Mouse (Mus musculus) heart, adult 9 months (tissue): Measurements from ENCODE around the gene Nqo2.
A peak's percentile ranks its signal among the peaks of the same experiment; 100 is the strongest.
"Not testable (repeated sequence)": the region's sequence is repeated elsewhere in the genome, so short reads cannot be mapped to it uniquely, and the experiment has no call there.

Source experiments
- DNase-seq, 2 experiments: peaks; one replicate each; pipeline ENCODE4 v3.0.0; 2022; ENCODE audit warnings: low spot score in 2 of 2

The Nqo2 gene

DNA sequence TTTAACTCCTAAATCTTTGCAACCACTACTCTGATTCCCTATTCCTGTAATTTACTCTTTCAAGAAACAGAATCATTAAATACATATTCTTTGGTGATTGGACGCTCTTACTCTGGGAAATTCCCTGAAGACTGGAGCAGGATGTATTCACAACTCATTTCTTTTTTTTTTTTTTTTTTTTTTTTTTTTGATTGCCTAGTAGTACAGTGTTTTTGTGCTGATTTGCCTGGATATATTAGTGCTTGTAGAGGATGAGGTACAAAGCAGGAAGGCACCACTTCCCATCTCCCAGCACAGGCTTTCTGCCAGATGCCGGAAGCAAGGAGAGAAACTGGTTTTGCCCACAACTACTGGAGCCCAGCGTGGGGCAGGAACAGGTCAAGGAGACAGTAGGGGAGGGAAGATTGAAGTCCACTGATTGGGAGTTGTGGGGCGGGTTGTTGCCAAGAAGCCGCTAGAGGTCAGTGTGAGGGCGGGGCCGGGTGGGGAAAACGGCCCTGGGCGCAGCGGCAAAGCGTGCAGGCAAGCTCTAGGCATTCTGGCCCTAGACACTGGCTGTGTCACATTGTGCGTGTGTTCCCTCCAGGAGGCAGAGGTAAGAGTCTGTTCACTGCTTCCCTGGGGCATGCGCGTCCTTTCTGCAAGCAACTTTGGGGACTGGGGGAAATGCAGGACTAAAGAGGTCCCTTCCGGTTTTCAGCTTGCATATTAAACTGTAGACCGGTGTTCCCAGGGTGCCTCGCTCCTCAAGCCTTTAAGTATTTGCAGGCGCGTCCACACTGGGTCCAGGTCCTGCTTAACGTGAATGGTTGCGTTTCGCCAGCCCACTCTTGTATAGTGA is at the start of gene Nqo2:
Nqo2 (plus strand) TSS at position 482 of the 841 bp plus-strand sequence.
- peak; percentile 78 to 79 for DNase-seq

DNA sequence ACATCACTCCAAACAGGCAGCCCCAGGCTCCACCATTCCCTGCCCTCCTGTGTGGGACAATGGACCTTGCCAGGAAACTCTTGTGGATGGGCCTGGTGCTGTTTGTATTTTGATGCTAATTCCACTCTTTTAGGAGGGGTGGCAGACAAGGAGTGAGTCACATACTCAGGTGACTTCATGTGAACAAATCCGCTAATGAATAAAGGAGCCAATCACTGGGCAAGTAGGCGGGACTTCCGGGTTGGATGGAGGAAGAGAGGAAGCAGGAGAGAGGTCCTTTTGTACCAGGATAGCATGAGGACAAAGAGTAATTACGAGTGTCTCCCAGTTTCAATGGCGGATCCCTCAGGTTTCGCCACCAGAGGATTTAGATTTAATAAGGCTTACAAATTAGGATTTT is 43.4 kb upstream of the Nqo2 start:
- DNase-seq = no peak

DNA sequence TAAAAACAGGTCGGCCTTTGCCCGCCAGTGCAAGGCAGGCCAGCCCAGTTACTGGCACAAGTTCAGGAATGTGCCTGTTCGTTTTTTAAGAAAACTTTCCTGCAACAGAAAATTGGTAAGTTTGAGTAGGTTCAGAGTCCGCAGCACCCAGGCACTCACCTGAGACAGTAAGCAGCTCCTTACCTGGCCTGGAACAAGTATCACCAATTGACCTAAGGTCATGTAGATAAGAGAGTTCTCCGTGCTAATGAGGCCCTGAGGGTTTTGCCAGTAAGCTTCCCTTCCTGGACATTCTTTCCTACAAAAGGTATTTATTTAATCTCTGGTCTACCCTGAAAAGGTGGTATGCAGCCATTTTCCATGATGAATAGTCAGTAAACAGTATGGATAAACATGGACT is 42.8 kb upstream of the Nqo2 start:
- DNase-seq = no peak

- no peak for DNase-seq
These were observed 34.2 kb upstream of the Nqo2 start for GRCm38 (mm10) chr13:33930281-33930680.

DNA sequence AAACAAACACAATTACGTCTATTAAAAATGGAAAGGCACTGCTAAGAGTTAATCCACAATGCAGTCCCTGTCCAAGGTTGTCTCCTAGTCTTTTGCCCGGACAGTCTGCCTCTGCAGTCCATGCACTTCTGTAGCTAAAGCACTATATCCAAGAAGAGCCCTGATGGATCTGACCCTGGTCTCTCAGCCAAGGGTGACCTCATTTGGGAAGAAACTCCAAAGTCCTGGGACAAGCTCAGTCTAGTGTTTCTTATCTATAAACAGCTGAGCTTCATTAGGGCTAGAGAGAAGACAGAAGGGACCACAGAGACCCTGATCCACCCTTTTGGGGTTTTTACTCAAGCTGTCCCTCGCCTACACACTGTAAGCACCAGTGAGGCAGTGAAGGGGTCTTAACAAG is 33.6 kb upstream of the Nqo2 start:
- DNase-seq = peak; percentile 78 to 79

- DNase-seq = peak; percentile 25 to 36
These were observed 29.7 kb upstream of the Nqo2 start for GRCm38 (mm10) chr13:33934743-33935142.

GRCm38 (mm10) chr13:33935465-33936181 is 28.9 kb upstream of the Nqo2 start:
- peak; percentile 67 to 73 for DNase-seq

GRCm38 (mm10) chr13:33937151-33937550 is 27.3 kb upstream of the Nqo2 start:
- DNase-seq = no peak

- DNase-seq = not testable (repeated sequence)
These were observed 26.9 kb upstream of the Nqo2 start for GRCm38 (mm10) chr13:33937587-33937986.

GRCm38 (mm10) chr13:33941288-33941808 is 23.1 kb upstream of the Nqo2 start:
- no peak for DNase-seq

DNA sequence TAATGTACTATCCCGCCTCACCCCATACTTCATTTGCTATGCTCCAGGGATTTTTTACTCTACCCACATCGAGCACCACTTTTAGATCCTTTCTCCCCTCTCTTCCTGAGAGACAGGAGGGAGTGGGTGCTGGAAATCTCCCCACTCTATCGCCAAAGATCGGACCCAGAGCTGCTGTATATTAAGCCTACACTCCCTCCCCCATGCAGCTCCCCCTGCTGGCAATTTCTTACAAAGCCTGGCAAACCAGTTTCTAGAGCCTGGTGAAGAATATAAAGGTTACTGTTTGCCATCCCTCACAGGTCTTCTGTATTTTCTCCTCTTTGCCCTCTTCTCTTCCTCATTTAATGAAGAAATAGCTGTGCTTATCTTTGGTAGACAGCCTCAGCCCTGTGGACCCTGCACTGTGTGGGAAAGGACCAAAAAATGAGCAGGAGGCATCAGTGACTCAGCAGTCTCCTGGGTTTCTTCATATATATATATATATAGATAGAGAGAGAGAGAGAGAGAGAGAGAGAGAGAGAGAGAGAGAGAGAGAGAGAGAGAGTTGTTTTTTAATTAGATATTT is 22.2 kb upstream of the Nqo2 start:
- no peak for DNase-seq

DNA sequence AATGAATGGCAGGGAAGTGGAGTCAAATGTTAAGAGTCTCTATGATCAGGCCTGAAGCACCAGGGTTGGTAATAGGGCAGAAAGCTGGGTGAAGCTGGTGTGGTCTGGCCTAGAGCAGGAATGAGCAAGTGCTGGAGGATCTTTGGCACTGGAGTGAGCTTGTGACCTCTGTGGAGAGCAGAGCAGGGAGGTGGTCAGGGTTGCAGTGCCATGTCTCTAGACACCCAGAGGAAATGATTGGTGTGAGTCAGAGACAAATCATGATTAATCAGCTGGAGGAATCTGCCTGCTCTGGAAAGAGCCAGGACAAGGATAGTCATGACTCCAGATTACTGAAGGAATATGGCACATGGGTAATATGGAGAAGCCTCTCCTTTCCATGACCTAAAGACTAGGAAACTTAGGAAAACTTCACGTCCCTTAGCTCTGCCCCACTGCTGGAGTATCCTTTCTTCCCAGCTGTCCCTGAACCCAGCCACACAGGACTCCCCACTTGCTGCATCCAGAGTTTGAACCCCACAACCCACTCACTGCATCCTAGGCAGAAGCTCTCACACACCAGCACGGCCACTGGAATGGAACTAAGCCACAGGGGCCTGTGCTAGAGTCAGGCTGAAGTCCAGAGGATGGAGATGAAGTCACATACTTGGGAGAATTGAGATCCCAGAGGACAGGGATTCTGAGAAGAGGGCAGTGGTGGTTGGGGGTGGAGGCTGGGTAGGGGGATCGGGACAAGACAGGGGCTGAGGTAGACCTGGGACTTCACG is 13.0 kb upstream of the Nqo2 start:
- DNase-seq = peak in 1 of 2 experiments; percentile 35

GRCm38 (mm10) chr13:33952075-33952449 is 12.4 kb upstream of the Nqo2 start:
- peak; percentile 24 to 28 for DNase-seq

- no peak for DNase-seq
These were observed 11.5 kb upstream of the Nqo2 start for GRCm38 (mm10) chr13:33952947-33953346.

DNA sequence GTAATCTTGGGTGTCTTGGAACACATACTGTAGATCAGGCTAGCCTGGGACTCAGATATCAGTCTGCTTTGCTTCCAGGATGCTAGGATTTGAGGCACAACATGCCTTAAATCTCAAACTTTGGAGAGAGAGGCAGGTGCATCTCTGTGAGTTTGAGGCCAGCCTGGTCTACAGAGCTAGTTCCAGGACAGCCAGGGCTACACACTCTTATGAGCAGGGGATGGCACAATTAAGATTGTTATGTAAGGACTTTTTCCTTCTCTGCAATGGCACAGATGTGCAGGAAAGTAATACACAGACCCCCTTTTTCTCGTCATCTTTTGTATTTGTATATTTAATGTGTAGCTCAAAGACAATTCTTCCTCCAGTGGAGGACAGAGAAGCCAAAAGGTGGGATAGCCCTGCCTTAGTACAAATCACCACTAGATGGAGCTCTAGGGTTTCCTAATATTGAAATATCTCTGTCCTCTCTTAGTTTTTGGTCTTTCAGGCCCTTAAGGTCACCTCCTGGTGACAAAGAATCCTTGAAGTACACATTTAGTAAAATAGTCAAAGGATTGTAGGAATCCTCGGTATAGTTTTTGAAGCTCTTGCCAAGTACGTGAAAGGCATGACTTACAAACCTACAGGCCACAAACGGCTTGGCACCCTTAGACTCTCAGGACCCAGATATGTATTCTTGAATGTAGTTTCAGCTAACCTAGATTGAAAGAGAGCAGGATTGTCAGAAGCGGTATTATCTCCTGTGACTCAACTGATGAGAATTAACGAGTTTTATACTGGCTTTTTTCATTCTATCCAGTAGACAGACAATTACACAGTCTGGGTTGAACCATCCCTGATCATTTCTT is 7.7 kb upstream of the Nqo2 start:
- peak in 1 of 2 experiments; percentile 43 for DNase-seq

GRCm38 (mm10) chr13:33959771-33960170 is 4.7 kb upstream of the Nqo2 start:
- no peak for DNase-seq

GRCm38 (mm10) chr13:33965056-33966024 is 853 bp downstream of the Nqo2 start:
- peak; percentile 18 to 22 for DNase-seq

DNA sequence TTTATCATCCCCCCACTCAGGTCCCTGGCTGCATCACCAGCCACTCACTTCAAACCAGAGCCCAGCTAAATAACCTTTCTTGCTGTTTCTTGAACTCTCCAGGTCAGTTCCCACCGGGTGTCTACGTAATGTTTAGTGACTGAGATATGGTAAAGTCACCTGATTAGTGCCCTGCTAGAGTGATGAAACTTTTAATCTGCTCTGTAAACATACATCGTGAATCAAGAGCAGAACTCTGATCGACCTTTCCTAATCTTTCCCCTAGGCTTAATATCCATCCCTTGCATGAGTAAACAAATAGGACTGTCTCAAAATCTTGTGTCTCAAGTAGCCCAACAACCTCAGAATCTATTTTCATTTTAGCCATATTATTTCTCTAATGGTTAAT is 1.5 kb downstream of the Nqo2 start:
- DNase-seq = no peak

GRCm38 (mm10) chr13:33966574-33966973 is 2.1 kb downstream of the Nqo2 start:
- no peak for DNase-seq

DNA sequence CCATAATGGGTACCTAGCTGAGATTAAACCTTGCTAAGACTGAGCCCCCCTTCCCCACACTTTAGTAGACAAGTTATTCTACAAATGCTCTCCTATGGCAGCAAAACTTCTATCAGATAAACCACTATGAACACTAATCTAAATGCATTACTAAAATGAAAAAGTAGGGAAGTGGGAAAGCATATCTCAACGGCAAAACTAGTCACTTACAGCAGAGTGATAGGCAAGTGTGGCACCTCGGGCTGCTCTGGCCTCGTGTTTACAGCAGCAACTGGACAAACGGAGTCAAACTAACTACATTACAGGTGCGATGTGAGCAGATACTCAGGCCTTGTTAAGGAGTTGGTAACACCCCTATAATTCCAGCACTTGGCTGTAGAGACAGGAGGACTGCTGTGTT is 25.1 kb downstream of the Nqo2 start:
- DNase-seq = no peak
